Mouse (Mus musculus) spleen, postnatal 36 days (tissue): ENCODE measurements around the gene Hoxc12.
A peak's percentile ranks its signal among the peaks of the same experiment; 100 is the strongest.

Source experiments
- DNase-seq, 2 experiments: peaks; one replicate each; pipeline ENCODE4 v3.0.0; 2022; ENCODE audit warnings: low spot score in 2 of 2, mixed read lengths in 1 of 2

The Hoxc12 gene

DNA sequence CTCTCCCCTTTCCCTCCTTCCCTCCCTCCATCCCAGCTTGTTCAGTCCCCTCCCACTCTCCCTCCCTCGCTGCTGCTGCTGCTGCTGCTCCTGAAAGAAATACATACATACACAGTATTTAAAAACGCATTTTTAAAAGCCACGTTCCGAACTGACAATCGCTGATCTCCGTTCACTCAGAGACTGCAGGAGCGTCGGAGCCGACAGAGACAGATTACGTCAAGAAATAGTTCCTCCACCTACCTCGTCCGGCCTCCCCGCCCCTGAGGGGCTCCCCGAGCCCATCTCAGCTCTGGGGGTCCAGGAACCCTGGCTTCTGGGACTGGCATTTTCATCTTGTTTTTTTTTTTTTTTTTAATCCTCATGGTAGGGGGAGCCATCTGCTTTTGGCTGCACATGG, 44.4 kb downstream of the Hoxc12 start:
- no peak for DNase-seq

DNA sequence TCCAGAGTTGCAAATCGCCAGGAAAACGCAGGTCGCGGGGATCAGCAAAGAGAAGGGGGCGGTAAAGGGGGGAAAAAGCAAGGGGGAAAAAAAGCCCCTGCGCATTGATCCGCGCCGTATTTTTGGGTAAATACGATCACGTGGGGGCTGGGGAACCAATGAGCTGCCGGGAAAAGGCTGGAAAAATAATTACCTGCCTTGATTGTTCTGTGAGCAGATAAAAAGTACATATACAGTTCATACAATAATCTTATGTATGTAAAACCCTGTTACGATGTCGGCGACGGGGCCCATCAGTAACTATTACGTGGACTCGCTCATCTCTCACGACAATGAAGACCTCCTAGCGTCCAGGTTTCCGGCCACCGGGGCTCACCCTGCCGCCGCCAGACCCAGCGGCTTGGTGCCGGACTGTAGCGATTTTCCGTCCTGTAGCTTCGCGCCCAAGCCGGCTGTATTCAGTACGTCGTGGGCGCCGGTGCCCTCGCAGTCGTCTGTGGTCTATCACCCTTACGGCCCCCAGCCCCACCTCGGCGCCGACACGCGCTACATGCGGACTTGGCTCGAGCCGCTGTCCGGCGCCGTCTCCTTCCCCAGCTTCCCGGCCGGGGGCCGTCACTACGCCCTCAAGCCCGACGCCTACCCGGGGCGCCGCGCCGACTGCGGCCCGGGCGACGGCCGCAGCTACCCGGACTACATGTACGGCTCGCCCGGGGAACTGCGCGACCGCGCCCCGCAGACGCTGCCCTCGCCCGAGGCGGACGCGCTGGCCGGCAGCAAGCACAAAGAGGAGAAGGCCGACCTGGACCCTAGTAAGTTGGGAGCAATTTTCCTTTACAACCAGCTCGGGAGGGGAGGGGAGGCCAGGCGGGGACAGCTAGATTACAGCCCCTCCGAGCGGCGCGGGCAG, 45.1 kb downstream of the Hoxc12 start:
- no peak for DNase-seq

DNA sequence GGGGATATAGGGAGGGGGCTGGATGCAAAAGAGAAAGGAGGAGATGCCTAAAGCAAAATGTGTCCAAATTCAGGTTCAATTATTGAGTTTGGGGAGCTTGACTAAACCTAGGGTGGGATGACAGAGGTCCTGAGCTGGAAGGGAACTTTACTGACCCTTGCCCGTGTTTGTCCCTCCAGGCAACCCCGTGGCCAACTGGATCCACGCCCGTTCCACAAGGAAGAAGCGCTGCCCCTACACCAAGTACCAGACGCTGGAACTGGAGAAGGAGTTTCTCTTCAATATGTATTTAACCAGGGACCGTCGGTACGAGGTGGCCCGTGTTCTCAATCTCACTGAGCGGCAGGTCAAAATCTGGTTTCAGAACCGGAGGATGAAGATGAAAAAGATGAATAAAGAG, 47.2 kb downstream of the Hoxc12 start:
- no peak for DNase-seq

DNA sequence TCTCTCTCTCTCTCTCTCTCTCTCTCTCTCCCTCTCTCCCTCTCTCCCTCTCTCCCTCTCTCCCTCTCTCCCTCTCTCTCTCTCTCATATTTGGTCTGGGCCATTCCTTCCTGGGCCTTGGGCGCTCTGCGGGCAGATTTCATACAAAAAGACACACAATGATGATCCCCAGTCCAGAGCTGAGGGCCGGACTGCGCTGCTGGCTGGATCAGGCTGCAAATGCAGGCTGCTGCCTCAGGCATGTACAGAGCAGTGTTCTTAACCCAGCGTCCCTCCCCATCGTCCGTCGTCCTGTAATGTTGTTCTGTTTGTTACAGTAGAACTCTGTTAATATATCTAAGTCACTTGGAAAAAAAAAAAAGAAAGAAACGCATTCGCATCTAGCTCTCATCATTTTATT, 48.0 kb downstream of the Hoxc12 start:
- DNase-seq = no peak

DNA sequence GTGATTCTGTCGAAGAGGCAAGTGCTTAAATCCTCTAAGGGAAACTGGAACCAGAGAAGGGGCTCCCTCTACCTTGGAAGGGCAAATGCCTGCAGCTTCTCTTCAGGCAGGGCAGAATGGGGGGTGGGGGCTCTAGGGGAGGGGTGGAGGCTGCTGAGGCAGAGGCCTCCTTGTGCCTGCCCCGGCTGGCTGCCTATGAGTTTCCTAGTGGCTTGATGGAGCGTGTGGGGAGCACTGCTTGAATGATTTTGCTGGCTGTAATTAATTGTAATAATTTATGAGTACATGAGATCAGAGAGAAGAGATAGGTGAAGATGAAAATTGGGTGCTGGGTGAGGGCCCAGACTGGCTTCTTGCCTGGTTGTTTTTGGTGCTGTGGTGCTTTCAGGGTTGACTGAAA, 48.4 kb downstream of the Hoxc12 start:
- no peak for DNase-seq

DNA sequence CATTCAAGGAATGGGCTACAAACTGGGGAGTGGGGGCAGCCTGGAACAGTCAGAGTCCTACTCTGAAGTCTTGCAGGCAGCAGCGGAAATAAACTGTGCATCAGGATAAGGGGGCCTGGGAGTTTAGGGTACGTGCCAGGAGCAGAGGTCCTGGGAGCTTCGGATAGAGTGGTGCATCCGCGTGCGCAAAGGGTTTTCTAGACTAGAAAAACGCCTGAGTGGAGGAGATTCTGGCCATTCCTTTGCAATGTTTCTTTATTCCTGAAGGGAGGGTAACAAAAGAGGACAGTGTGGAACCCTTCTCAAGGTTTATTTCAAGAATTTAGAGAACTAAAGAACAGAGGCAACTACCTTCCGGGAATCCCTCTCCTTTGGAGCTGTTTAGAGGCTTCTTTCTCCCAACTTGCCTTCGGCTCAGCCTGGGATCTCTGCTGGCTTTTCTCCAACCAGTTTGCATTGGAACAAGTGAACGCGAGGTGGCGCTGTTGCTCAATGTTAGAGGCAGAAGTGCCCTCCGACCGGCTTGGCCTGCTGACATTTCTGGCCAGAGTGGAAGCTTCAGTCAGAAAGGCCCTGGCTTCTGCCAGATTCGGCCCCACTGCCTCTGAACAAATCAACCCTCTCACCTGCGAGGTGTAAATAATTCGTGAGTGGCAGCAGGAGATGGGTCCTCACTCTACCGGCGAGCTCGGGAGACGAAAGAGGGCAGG, 50.7 kb downstream of the Hoxc12 start:
- peak; percentile 64 to 66 for DNase-seq

DNA sequence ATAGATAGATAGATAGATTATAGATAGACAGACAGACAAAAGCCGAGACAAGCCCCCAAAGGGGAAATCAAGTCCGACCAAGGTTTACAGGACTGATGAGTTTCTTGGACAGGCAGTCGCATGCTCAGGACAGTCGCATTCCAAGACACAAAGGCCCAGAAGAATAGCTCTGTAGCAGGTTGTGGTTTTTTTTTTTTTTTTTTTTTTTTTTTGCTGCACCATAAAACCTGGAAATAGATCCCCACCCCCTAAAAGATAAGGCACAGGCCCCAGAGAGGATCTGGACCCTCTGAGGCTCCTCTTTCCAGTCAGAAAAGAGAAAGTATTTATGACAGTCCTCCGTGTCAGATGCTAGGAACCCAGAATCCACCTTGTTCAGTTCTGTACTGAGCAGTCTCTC, 51.5 kb downstream of the Hoxc12 start:
- no peak for DNase-seq
